Mouse (Mus musculus) CH12.LX (cell line): Measurements from ENCODE around the gene Mrpl23. TPM values are rescaled to one million over a fixed set of nuclear protein-coding genes. Genes with fewer than 3 reads are reported as not detected.

Experiments
- DNase-seq: peaks from one replicate; pipeline ENCODE4 v3.0.0-alpha.2; 2013; ENCODE audit errors: extremely low read depth
- H3K27ac ChIP-seq: 2 replicates; pipeline ENCODE4 v1.5.1; 2012; ENCODE audit warnings: low read depth, mild to moderate bottlenecking, control low read depth, moderate library complexity; ENCODE audit not compliant: insufficient read depth
- H3K27me3 ChIP-seq: replicated peaks from 2 replicates; pipeline ENCODE3; 2012; ENCODE audit warnings: inconsistent platforms
- H3K36me3 ChIP-seq, 2 experiments: replicated peaks in 1 of 2; 2 replicates each; pipeline versions ENCODE3 to v1.6.1; 2012; ENCODE audit warnings: inconsistent platforms in 1 of 2, low read length in 1 of 2, mild to moderate bottlenecking in 1 of 2, mixed read lengths in 1 of 2, moderate library complexity in 1 of 2; ENCODE audit not compliant: control insufficient read depth in 1 of 2, insufficient read depth in 1 of 2
- H3K4me1 ChIP-seq, 2 experiments: 2 replicates each; pipeline ENCODE4 v1.6.1; 2012; ENCODE audit warnings: inconsistent platforms in 1 of 2, moderate library complexity in 1 of 2; ENCODE audit not compliant: insufficient read depth in 2 of 2, control insufficient read depth in 1 of 2
- H3K4me2 ChIP-seq: 2 replicates; pipeline ENCODE4 v1.6.1; 2012; ENCODE audit warnings: low read depth, mild to moderate bottlenecking, control low read depth; ENCODE audit not compliant: poor library complexity, insufficient read depth, severe bottlenecking
- H3K4me3 ChIP-seq, 3 experiments: fragments of 150-350 bp in 1 of 3; sonication (generic) in 1 of 3; replicated peaks in 1 of 3; 2 replicates each; pipeline versions ENCODE3 to v1.5.1; 2011 to 2012; ENCODE audit warnings: low read depth in 2 of 3, low read length in 2 of 3, mild to moderate bottlenecking in 2 of 3, moderate library complexity in 2 of 3, control low read depth in 1 of 3, improper control_type of control experiment in 1 of 3, inconsistent platforms in 1 of 3, mixed read lengths in 1 of 3; ENCODE audit not compliant: poor library complexity in 1 of 3
- H3K79me2 ChIP-seq: replicated peaks from 2 replicates; pipeline ENCODE4 v1.6.1; 2012; ENCODE audit warnings: mild to moderate bottlenecking, moderate library complexity; ENCODE audit not compliant: control insufficient read depth, poor library complexity, insufficient read depth, severe bottlenecking; ENCODE audit errors: extremely low read depth
- H3K9ac ChIP-seq: 2 replicates; pipeline ENCODE4 v1.6.1; 2012; ENCODE audit warnings: low read depth, mild to moderate bottlenecking, control low read depth, moderate library complexity; ENCODE audit not compliant: insufficient read depth
- H3K9me3 ChIP-seq: replicated peaks from 2 replicates; pipeline ENCODE3; 2012; ENCODE audit warnings: low read length, inconsistent platforms, mixed read lengths
- CHD1 ChIP-seq: IDR thresholded peaks from 2 replicates; pipeline ENCODE4 v1.6.1; 2012; ENCODE audit warnings: low read depth, low read length, improper control_type of control experiment, inconsistent platforms
- CHD2 ChIP-seq: IDR thresholded peaks from 2 replicates; pipeline ENCODE4 v1.6.1; 2011; ENCODE audit warnings: low read length, improper control_type of control experiment
- CTCF ChIP-seq, 2 experiments: IDR thresholded peaks in 1 of 2; conservative IDR thresholded peaks in 1 of 2; 2 replicates each; pipeline ENCODE4 v1.5.1; 2011 to 2012; ENCODE audit warnings: low read depth in 2 of 2, low read length in 2 of 2, improper control_type of control experiment in 1 of 2, inconsistent platforms in 1 of 2, mild to moderate bottlenecking in 1 of 2, moderate library complexity in 1 of 2
- ELF1 ChIP-seq: IDR thresholded peaks from 2 replicates; pipeline ENCODE4 v1.6.1; 2014; ENCODE audit warnings: low read depth, mild to moderate bottlenecking, inconsistent platforms, low read length, improper control_type of control experiment
- EP300 ChIP-seq: IDR thresholded peaks from 2 replicates; pipeline ENCODE4 v1.6.1; 2011; ENCODE audit warnings: low read length, improper control_type of control experiment
- ETS1 ChIP-seq: conservative IDR thresholded peaks from 2 replicates; pipeline ENCODE4 v1.6.1; 2012; ENCODE audit warnings: low read depth, mild to moderate bottlenecking, inconsistent platforms, low read length, improper control_type of control experiment, moderate library complexity
- IRF4 ChIP-seq: IDR thresholded peaks from 2 replicates; pipeline ENCODE4 v1.6.1; 2014; ENCODE audit warnings: low read depth, mild to moderate bottlenecking, inconsistent platforms, low read length, improper control_type of control experiment
- MEF2A ChIP-seq: IDR thresholded peaks from 2 replicates; pipeline ENCODE4 v1.6.1; 2014; ENCODE audit warnings: low read depth, mild to moderate bottlenecking, inconsistent platforms, low read length, improper control_type of control experiment, borderline replicate concordance
- MYC ChIP-seq: IDR thresholded peaks from 2 replicates; pipeline ENCODE4 v1.6.1; 2011; ENCODE audit warnings: low read depth, mild to moderate bottlenecking, improper control_type of control experiment, low read length
- POLR2AphosphoS2 ChIP-seq: IDR thresholded peaks from 2 replicates; pipeline ENCODE4 v1.6.1; 2011; ENCODE audit warnings: low read depth, low read length, improper control_type of control experiment
- RAD21 ChIP-seq: IDR thresholded peaks from 2 replicates; pipeline ENCODE4 v1.6.1; 2011; ENCODE audit warnings: low read depth, mild to moderate bottlenecking, low read length, improper control_type of control experiment, moderate library complexity
- SIN3A ChIP-seq: IDR thresholded peaks from 2 replicates; pipeline ENCODE4 v1.6.1; 2012; ENCODE audit warnings: low read length, improper control_type of control experiment, inconsistent platforms
- SMC3 ChIP-seq: IDR thresholded peaks from 2 replicates; pipeline ENCODE4 v1.6.1; 2011; ENCODE audit warnings: low read depth, low read length, improper control_type of control experiment
- TBP ChIP-seq: conservative IDR thresholded peaks from 2 replicates; pipeline ENCODE4 v1.6.1; 2011; ENCODE audit warnings: low read depth, low read length, improper control_type of control experiment
- ZC3H11A ChIP-seq: IDR thresholded peaks from 2 replicates; pipeline ENCODE4 v1.6.1; 2012; ENCODE audit warnings: low read depth, mild to moderate bottlenecking, inconsistent platforms, low read length, improper control_type of control experiment
- dilution Hi-C: fragments of 300-500 bp; cut with MboI; formaldehyde crosslinking; loops from 2 replicates; pipeline ENCODE4 v1.14.3; 2020; ENCODE audit warnings: low sequenced_read_pairs; ENCODE audit not compliant: extremely low pct_unique_long_range_greater_than_20kb, extremely low pct_ligation_motif_present
- in situ Hi-C: fragments of 300-500 bp; cut with MboI; formaldehyde crosslinking; loops from 3 replicates; pipeline ENCODE4 v1.14.3; 2019; ENCODE audit warnings: low sequenced_read_pairs, low pct_ligation_motif_present, low pct_unique_long_range_greater_than_20kb, mixed read lengths
- polyA plus RNA-seq: library from polyadenylated mRNA; unstranded; fragments of >175 nt; gene quantifications from 2 replicates; pipeline ENCODE4 v1.2.1, GENCODE M21; 2012; ENCODE audit warnings: low read depth; ENCODE audit not compliant: insufficient read length
- total RNA-seq, 2 experiments: library from RNA; depleted of rRNA; stranded (reverse); fragments of 300-350 nt in 1 of 2; fragments of >200 nt in 1 of 2; gene quantifications; 2 replicates each; pipeline ENCODE4 v1.2.3; 2012 to 2014

Gene Mrpl23
- total and polyA plus RNA-seq, 3 experiments, result 8.3 to 71.2 (median 70.8) TPM

GRCm38 (mm10) chr7:142496800-142497199 lies 35.7 kb upstream of the Mrpl23 start (continued):
- TF ChIP-seq EP300, result no peak
- no peak for TF ChIP-seq CHD2
- TF ChIP-seq ELF1, result no peak
- TF ChIP-seq TBP, result no peak
- TF ChIP-seq SIN3A, result no peak
- peak; percentile 26; the same call in 1 of the 2 replicates for TF ChIP-seq IRF4
- TF ChIP-seq CHD1, result no peak

GRCm38 (mm10) chr7:142497775-142498174 lies 34.7 kb upstream of the Mrpl23 start:
- no peak overlapping the region for H3K4me2 ChIP-seq
- H3K27me3 ChIP-seq, result no peaks in the 10 kb centered on the region
- H3K36me3 ChIP-seq, result peaks cover 33 to 54% of the 10 kb centered on the region in 2 experiments
- no peak overlapping the region for H3K9ac ChIP-seq
- H3K79me2 ChIP-seq, result no peaks in the 10 kb centered on the region
- peaks cover 14 to 73% of the 10 kb centered on the region in 2 experiments for H3K4me1 ChIP-seq
- no peak overlapping the region for H3K4me3 ChIP-seq
- H3K9me3 ChIP-seq, result no peaks in the 10 kb centered on the region
- TF ChIP-seq MEF2A, result no peak
- peak; percentile 64; the same call in 1 of the 2 replicates for TF ChIP-seq MYC
- peak in 1 of 2 experiments; percentile 79; a peak in 2 of 4 replicates for TF ChIP-seq CTCF (conservative IDR thresholded peaks at IDR 0.05 in 1 of 2, IDR thresholded peaks at IDR 0.05 in 1 of 2; ENCODE audit: low read depth in 2 of 2, low read length in 2 of 2)
- TF ChIP-seq ZC3H11A, result 0 out of 2 replicates have a peak, but pooled peaks have one; percentile 17
- TF ChIP-seq RAD21, result peak; percentile 78
- TF ChIP-seq SMC3, result peak; percentile 89
- in situ Hi-C loops, result loop anchor here (5.0 kb wide), 1 partner anchor 55 kb away; the partner anchor contains the start of gene Tnni2
- dilution Hi-C loops, result no loop called here
- DNase-seq, result no peak
- no peak overlapping the region for H3K27ac ChIP-seq

GRCm38 (mm10) chr7:142498575-142498974 lies 33.9 kb upstream of the Mrpl23 start, which contains the start of gene Tnnt3:
TSS of gene Tnnt3 (plus strand) at chr7:142498836.
- Histone ChIP-seq H3K79me2 (no peaks in the 10 kb centered on the region), H3K36me3 (peaks cover 25 to 50% of the 10 kb centered on the region in 2 experiments), H3K4me2 (no peak within 1 kb of the TSS), H3K27ac (no peak within 1 kb of the TSS), H3K9ac (no peak within 1 kb of the TSS), H3K4me1 (peaks cover 14 to 80% of the 10 kb centered on the region in 2 experiments), H3K9me3 (no peaks in the 10 kb centered on the region), H3K4me3 (no peak within 1 kb of the TSS), H3K27me3 (no peaks in the 10 kb centered on the region)
- TF ChIP-seq ETS1 (no peak), POLR2AphosphoS2 (0 out of 2 replicates have a peak, but pooled peaks have one; percentile 28)
- in situ Hi-C loops (loop anchor here (5.0 kb wide), 1 partner anchor 56 kb away; the partner anchor contains the start of gene Tnni2), dilution Hi-C loops (no loop called here)
- DNase-seq, result no peak
